Mouse (Mus musculus): ENCODE results near the gene Ocm.
A peak's percentile ranks its signal among the peaks of the same experiment; 100 is the strongest.

The Ocm gene

GRCm38 (mm10) chr5:143999409-143999808 is 27.1 kb downstream of the Ocm start:
- DNase-seq (ENCODE audit: low spot score in 2 of 2): no peak

- no peak for DNase-seq (ENCODE audit: low spot score in 2 of 2)
These were observed 31.7 kb downstream of the Ocm start for GRCm38 (mm10) chr5:143994632-143995365.

- no peak for DNase-seq (ENCODE audit: low spot score in 2 of 2)
These were observed 32.6 kb downstream of the Ocm start for GRCm38 (mm10) chr5:143993849-143994248.

GRCm38 (mm10) chr5:143993260-143993659 is 33.2 kb downstream of the Ocm start:
- no peak for DNase-seq (ENCODE audit: low spot score in 2 of 2)

- no peak for DNase-seq (ENCODE audit: low spot score in 2 of 2)
These were observed 33.8 kb downstream of the Ocm start for GRCm38 (mm10) chr5:143992661-143993060.

- DNase-seq (ENCODE audit: low spot score in 2 of 2): no peak
These were observed 36.4 kb downstream of the Ocm start for GRCm38 (mm10) chr5:143990086-143990485.

GRCm38 (mm10) chr5:143989046-143989445 is 37.4 kb downstream of the Ocm start:
- no peak for DNase-seq (ENCODE audit: low spot score in 2 of 2)

GRCm38 (mm10) chr5:143987596-143987995 is 38.9 kb downstream of the Ocm start:
- no peak for DNase-seq (ENCODE audit: low spot score in 2 of 2)

GRCm38 (mm10) chr5:143985381-143985780 is 41.1 kb downstream of the Ocm start:
- no peak for DNase-seq (ENCODE audit: low spot score in 2 of 2)

GRCm38 (mm10) chr5:143982361-143982760 is 44.1 kb downstream of the Ocm start:
- no peak for DNase-seq (ENCODE audit: low spot score in 2 of 2)

GRCm38 (mm10) chr5:143980858-143981257 is 45.6 kb downstream of the Ocm start:
- no peak for DNase-seq (ENCODE audit: low spot score in 2 of 2)

GRCm38 (mm10) chr5:143976726-143977431 is 49.6 kb downstream of the Ocm start:
- no peak for DNase-seq (ENCODE audit: low spot score in 2 of 2)

GRCm38 (mm10) chr5:143976232-143976631 is 50.2 kb downstream of the Ocm start:
- DNase-seq (ENCODE audit: low spot score in 2 of 2): no peak

- no peak for DNase-seq (ENCODE audit: low spot score in 2 of 2)
These were observed 50.9 kb downstream of the Ocm start for GRCm38 (mm10) chr5:143975631-143975933.

GRCm38 (mm10) chr5:143974931-143975630 is 51.4 kb downstream of the Ocm start:
- DNase-seq (ENCODE audit: low spot score in 2 of 2): peak; percentile 18 to 39

- no peak for DNase-seq (ENCODE audit: low spot score in 2 of 2)
These were observed 53.8 kb downstream of the Ocm start for GRCm38 (mm10) chr5:143972628-143973027.
